Mouse (Mus musculus) hindbrain, postnatal 0 days (tissue): ENCODE measurements around the gene Rbfox1. TPM values are rescaled to one million over a fixed set of nuclear protein-coding genes. Genes with fewer than 3 reads are reported as not detected.

Source experiments
- ATAC-seq: fragments of 200-750 bp; cut with Nextera tagmentation; 2 replicates; pipeline ENCODE4 v1.8.0; 2017; ENCODE audit warnings: mild to moderate bottlenecking, moderate TSS enrichment, moderate library complexity
- DNase-seq: peaks from one replicate; pipeline ENCODE4 v3.0.0-alpha.2; 2015; ENCODE audit warnings: low spot score
- H3K27ac ChIP-seq: fragments of 300-500 bp; sonication (generic); 2 replicates; pipeline ENCODE4 v1.5.1; 2014; ENCODE audit warnings: mild to moderate bottlenecking
- H3K27me3 ChIP-seq: fragments of 300-500 bp; sonication (generic); 2 replicates; pipeline ENCODE4 v1.6.1; 2014; ENCODE audit warnings: low read length, mixed read lengths; ENCODE audit not compliant: insufficient read depth
- H3K36me3 ChIP-seq: fragments of 300-500 bp; sonication (generic); 2 replicates; pipeline ENCODE4 v1.6.1; 2014; ENCODE audit warnings: low read length, mixed read lengths; ENCODE audit not compliant: insufficient read depth
- H3K4me1 ChIP-seq: fragments of 300-500 bp; sonication (generic); 2 replicates; pipeline ENCODE4 v1.6.1; 2014; ENCODE audit warnings: antibody characterized with exemption, low read length, mixed read lengths; ENCODE audit not compliant: insufficient read depth
- H3K4me2 ChIP-seq: fragments of 300-500 bp; sonication (generic); 2 replicates; pipeline ENCODE4 v1.6.1; 2014; ENCODE audit warnings: low read depth, mild to moderate bottlenecking, low read length, moderate library complexity, mixed read lengths
- H3K4me3 ChIP-seq: fragments of 300-500 bp; sonication (generic); 2 replicates; pipeline ENCODE4 v1.5.1; 2014; ENCODE audit warnings: low read length
- H3K9ac ChIP-seq: fragments of 300-500 bp; sonication (generic); replicated peaks from 2 replicates; pipeline ENCODE4 v1.6.1; 2014; ENCODE audit warnings: mild to moderate bottlenecking, low read length, moderate library complexity, mixed read lengths
- H3K9me3 ChIP-seq: fragments of 300-500 bp; sonication (generic); 2 replicates; pipeline ENCODE4 v1.6.1; 2016; ENCODE audit warnings: low read length, mixed read lengths
- CTCF ChIP-seq: IDR thresholded peaks from 2 replicates; pipeline ENCODE4 v1.5.1; 2016; ENCODE audit warnings: antibody characterized with exemption, control low read depth, low read depth
- WGBS: fragments of 180-500 bp; shearing (Covaris S2); extraction: QIAGEN DNeasy Blood & Tissue Kit; methylation state at CpG from one replicate; pipeline ENCODE4 v1.1.7; 2014; 5-methylcytosine and 5-hydroxymethylcytosine counted together
- polyA plus RNA-seq: library from polyadenylated mRNA; unstranded; fragments of >200 nt; fragmentation: Nextera tagmentation; extraction: Ambion mirVana; gene quantifications from 2 replicates; pipeline ENCODE4 v1.2.1, GENCODE M21; 2015
- total RNA-seq: library from RNA; depleted of rRNA; stranded (reverse); fragments of >200 nt; gene quantifications from 2 replicates; pipeline ENCODE4 v1.2.3, GENCODE M21; 2014

Rbfox1 gene
- total and polyA plus RNA-seq, 2 experiments from 2014 or later = 158 to 204 TPM

GRCm38 (mm10) chr16:6502219-6502618 lies 617.1 kb downstream of the Rbfox1 start:
- DNase-seq (peak; percentile 80), ATAC-seq (0 out of 2 replicates have a peak, but pooled peaks have one; percentile 51)
- WGBS = 31% methylated on average over 8 of the region's 8 CpGs
- Histone ChIP-seq H3K27me3 (no peaks in the 10 kb centered on the region), H3K4me1 (no peaks in the 10 kb centered on the region), H3K4me3 (no peak overlapping the region), H3K9ac (no peak overlapping the region), H3K36me3 (no peaks in the 10 kb centered on the region), H3K9me3 (no peaks in the 10 kb centered on the region), H3K27ac (no peak overlapping the region), H3K4me2 (no peak overlapping the region)
- TF ChIP-seq CTCF = peak; percentile 86

- ATAC-seq (peak; percentile 77), DNase-seq (peak; percentile 86)
- WGBS = 48% methylated on average over 5 of the region's 5 CpGs
- Histone ChIP-seq H3K4me3 (no peak overlapping the region), H3K4me1 (no peaks in the 10 kb centered on the region), H3K27me3 (no peaks in the 10 kb centered on the region), H3K9me3 (no peaks in the 10 kb centered on the region), H3K4me2 (no peak overlapping the region), H3K9ac (no peak overlapping the region), H3K36me3 (no peaks in the 10 kb centered on the region), H3K27ac (no peak overlapping the region)
- TF ChIP-seq CTCF = peak; percentile 86
These were observed 618.6 kb downstream of the Rbfox1 start for GRCm38 (mm10) chr16:6503573-6504331.

GRCm38 (mm10) chr16:6508924-6509323 lies 623.8 kb downstream of the Rbfox1 start:
- 67% methylated on average over 5 of the region's 5 CpGs for WGBS
- ATAC-seq = no peak
- peak; percentile 59 for DNase-seq
- peak; percentile 50 for TF ChIP-seq CTCF
- Histone ChIP-seq H3K4me2 (no peak overlapping the region), H3K4me3 (no peak overlapping the region), H3K9ac (no peak overlapping the region), H3K27ac (no peak overlapping the region), H3K36me3 (no peaks in the 10 kb centered on the region), H3K4me1 (no peaks in the 10 kb centered on the region), H3K27me3 (no peaks in the 10 kb centered on the region), H3K9me3 (no peaks in the 10 kb centered on the region)

- Histone ChIP-seq H3K4me3 (no peak overlapping the region), H3K9ac (no peak overlapping the region), H3K4me1 (no peaks in the 10 kb centered on the region), H3K9me3 (no peaks in the 10 kb centered on the region), H3K4me2 (no peak overlapping the region), H3K27me3 (no peaks in the 10 kb centered on the region), H3K36me3 (no peaks in the 10 kb centered on the region), H3K27ac (no peak overlapping the region)
- DNase-seq (no peak), ATAC-seq (no peak)
- WGBS = 85% methylated on average over 3 of the region's 3 CpGs
- TF ChIP-seq CTCF = no peak
These were observed 634.3 kb downstream of the Rbfox1 start for GRCm38 (mm10) chr16:6519474-6519873.

- no peaks in the 10 kb centered on the region for H3K9me3 ChIP-seq
- no peak overlapping the region for H3K4me2 ChIP-seq
- DNase-seq (no peak), ATAC-seq (no peak)
- 69% methylated on average over 3 of the region's 3 CpGs for WGBS
- no peak overlapping the region for H3K9ac ChIP-seq
- no peak for TF ChIP-seq CTCF
- H3K36me3 ChIP-seq = no peaks in the 10 kb centered on the region
- no peaks in the 10 kb centered on the region for H3K27me3 ChIP-seq
- no peak overlapping the region for H3K27ac ChIP-seq
- H3K4me1 ChIP-seq = no peaks in the 10 kb centered on the region
- H3K4me3 ChIP-seq = no peak overlapping the region
These were observed 640.5 kb downstream of the Rbfox1 start for GRCm38 (mm10) chr16:6525507-6526170.

GRCm38 (mm10) chr16:6531459-6531858 lies 646.3 kb downstream of the Rbfox1 start:
- Histone ChIP-seq H3K27ac (no peak overlapping the region), H3K4me3 (no peak overlapping the region), H3K27me3 (no peaks in the 10 kb centered on the region), H3K4me1 (no peaks in the 10 kb centered on the region), H3K9ac (no peak overlapping the region), H3K4me2 (no peak overlapping the region), H3K9me3 (no peaks in the 10 kb centered on the region), H3K36me3 (no peaks in the 10 kb centered on the region)
- DNase-seq (peak; percentile 25), ATAC-seq (no peak)
- WGBS = 64% methylated on average over 3 of the region's 3 CpGs
- TF ChIP-seq CTCF = no peak
